Mouse (Mus musculus) forebrain, embryonic 13.5 days (tissue): ENCODE measurements around the gene Iffo2. TPM values are rescaled to one million over a fixed set of nuclear protein-coding genes. Genes with fewer than 3 reads are reported as not detected.
A peak's percentile ranks its signal among the peaks of the same experiment; 100 is the strongest.

ENCODE experiments used
- ATAC-seq: fragments of 200-750 bp; cut with Nextera tagmentation; 2 replicates; pipeline ENCODE4 v1.8.0; 2017
- H3K27ac ChIP-seq: fragments of 300-500 bp; sonication (generic); 2 replicates; pipeline ENCODE4 v1.5.1; 2015; ENCODE audit warnings: inconsistent platforms, mild to moderate bottlenecking, moderate library complexity
- H3K27me3 ChIP-seq: fragments of 300-500 bp; sonication (generic); 2 replicates; pipeline ENCODE4 v1.6.1; 2015; ENCODE audit warnings: mild to moderate bottlenecking, inconsistent platforms
- H3K36me3 ChIP-seq: fragments of 300-500 bp; sonication (generic); 2 replicates; pipeline ENCODE4 v1.6.1; 2015; ENCODE audit warnings: mild to moderate bottlenecking, inconsistent platforms; ENCODE audit not compliant: poor library complexity, severe bottlenecking
- H3K4me1 ChIP-seq: fragments of 300-500 bp; sonication (generic); 2 replicates; pipeline ENCODE4 v1.6.1; 2015; ENCODE audit warnings: inconsistent platforms
- H3K4me2 ChIP-seq: fragments of 300-500 bp; sonication (generic); 2 replicates; pipeline ENCODE4 v1.6.1; 2015; ENCODE audit warnings: inconsistent platforms, mild to moderate bottlenecking, moderate library complexity
- H3K4me3 ChIP-seq: fragments of 300-500 bp; sonication (generic); 2 replicates; pipeline ENCODE4 v1.5.1; 2015; ENCODE audit warnings: mild to moderate bottlenecking, inconsistent platforms
- H3K9ac ChIP-seq: fragments of 300-500 bp; sonication (generic); 2 replicates; pipeline ENCODE4 v1.6.1; 2015; ENCODE audit warnings: mild to moderate bottlenecking, inconsistent platforms
- H3K9me3 ChIP-seq: fragments of 300-500 bp; sonication (generic); replicated peaks from 2 replicates; pipeline ENCODE4 v1.6.1; 2016; ENCODE audit warnings: inconsistent platforms
- WGBS: fragments of 180-500 bp; shearing (Covaris S2); methylation state at CpG from one replicate; pipeline ENCODE4 v1.1.7; 2015; 5-methylcytosine and 5-hydroxymethylcytosine counted together
- polyA plus RNA-seq: library from polyadenylated mRNA; unstranded; fragments of >200 nt; fragmentation: Nextera tagmentation; extraction: Ambion mirVana; gene quantifications from 2 replicates; pipeline ENCODE4 v1.2.1, GENCODE M21; 2015

Iffo2 gene
- polyA plus RNA-seq, 1 experiment from 2014 or later: 3.6 TPM

DNA sequence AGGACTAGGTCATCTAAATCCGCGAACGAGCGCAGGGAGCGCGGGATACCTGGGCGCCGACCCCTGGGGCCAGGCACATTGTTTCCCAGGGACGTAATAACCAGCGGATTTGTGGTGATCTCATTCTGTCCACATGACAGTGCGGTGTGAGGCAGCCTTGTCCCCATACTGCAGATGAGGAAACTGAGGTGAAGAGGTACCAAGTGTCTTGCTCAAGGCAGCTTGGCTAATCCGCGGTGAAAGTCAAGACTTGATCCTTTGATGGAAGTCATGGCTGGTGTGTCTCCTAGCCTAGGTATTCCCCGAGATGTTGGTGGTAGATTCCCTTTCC is 45.3 kb downstream of the Iffo2 start:
- no peak for ATAC-seq
- H3K4me1 ChIP-seq: peaks cover 30% of the 10 kb centered on the region

GRCm38 (mm10) chr4:139576251-139576880 is 46.0 kb downstream of the Iffo2 start:
- H3K4me2 ChIP-seq: peak overlapping the region; percentile 97
- 62% methylated on average over 14 of the region's 14 CpGs for WGBS
- peaks cover 37% of the 10 kb centered on the region for H3K4me1 ChIP-seq
- no peak for ATAC-seq
- peak overlapping the region; percentile 28; the same call in 1 of the 2 replicates for H3K9ac ChIP-seq
- no peaks in the 10 kb centered on the region for H3K9me3 ChIP-seq
- H3K27me3 ChIP-seq: peaks cover 14% of the 10 kb centered on the region; the same call in 1 of the 2 replicates
- 0 out of 2 replicates have a peak overlapping the region, but pooled peaks have one; percentile 12 for H3K4me3 ChIP-seq
- no peaks in the 10 kb centered on the region for H3K36me3 ChIP-seq
- no peak overlapping the region for H3K27ac ChIP-seq

More for the DNA sequence above, 45.3 kb downstream of the Iffo2 start:
- no peaks in the 10 kb centered on the region for H3K36me3 ChIP-seq
- peaks cover 14% of the 10 kb centered on the region; the same call in 1 of the 2 replicates for H3K27me3 ChIP-seq
- H3K4me2 ChIP-seq: peak overlapping the region; percentile 97
- no peaks in the 10 kb centered on the region for H3K9me3 ChIP-seq
- no peak overlapping the region for H3K27ac ChIP-seq
- H3K9ac ChIP-seq: peak overlapping the region; percentile 85
- peak overlapping the region; percentile 79 for H3K4me3 ChIP-seq
- 12% methylated on average over 14 of the region's 14 CpGs for WGBS

- H3K4me2 ChIP-seq: peak overlapping the region; percentile 97; the same call in 1 of the 2 replicates
- H3K4me1 ChIP-seq: peaks cover 40% of the 10 kb centered on the region
These were observed 46.7 kb downstream of the Iffo2 start for GRCm38 (mm10) chr4:139577006-139577405.

DNA sequence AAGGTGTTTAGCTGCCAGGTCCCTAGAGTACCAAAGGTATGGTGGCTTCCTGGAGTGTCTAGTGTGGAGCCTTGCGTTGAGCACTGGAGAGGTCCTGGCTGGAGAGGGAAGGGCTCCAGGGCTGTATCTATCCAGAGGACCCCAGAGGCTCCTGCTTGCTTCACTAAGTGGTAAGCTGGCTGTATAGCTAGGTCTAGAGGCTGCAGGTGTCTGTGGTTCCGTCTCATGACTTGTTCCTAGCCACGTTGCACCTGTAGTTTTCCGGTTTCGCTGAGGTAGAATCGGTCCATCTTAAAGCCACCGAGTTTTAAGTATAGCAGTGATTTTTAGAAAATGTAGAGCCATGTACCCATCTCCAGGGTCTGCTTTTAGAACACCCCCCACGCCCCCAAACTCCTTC is 48.0 kb downstream of the Iffo2 start:
- WGBS: 91% methylated on average over 8 of the region's 8 CpGs
- H3K9ac ChIP-seq: no peak overlapping the region
- no peaks in the 10 kb centered on the region for H3K36me3 ChIP-seq
- H3K4me2 ChIP-seq: no peak overlapping the region
- peaks cover 40% of the 10 kb centered on the region for H3K4me1 ChIP-seq
- H3K9me3 ChIP-seq: no peaks in the 10 kb centered on the region
- no peak overlapping the region for H3K4me3 ChIP-seq
- H3K27ac ChIP-seq: no peak overlapping the region
- no peak for ATAC-seq
- 0 out of 2 replicates have a peak, but pooled peaks cover 5% of the 10 kb centered on the region for H3K27me3 ChIP-seq

More at GRCm38 (mm10) chr4:139577006-139577405, 46.7 kb downstream of the Iffo2 start:
- Histone ChIP-seq H3K36me3 (no peaks in the 10 kb centered on the region), H3K27me3 (peaks cover 11% of the 10 kb centered on the region; the same call in 1 of the 2 replicates), H3K4me3 (no peak overlapping the region), H3K27ac (no peak overlapping the region), H3K9me3 (no peaks in the 10 kb centered on the region), H3K9ac (0 out of 2 replicates have a peak overlapping the region, but pooled peaks have one; percentile 28)
- 87% methylated on average over 7 of the region's 7 CpGs for WGBS
- no peak for ATAC-seq

DNA sequence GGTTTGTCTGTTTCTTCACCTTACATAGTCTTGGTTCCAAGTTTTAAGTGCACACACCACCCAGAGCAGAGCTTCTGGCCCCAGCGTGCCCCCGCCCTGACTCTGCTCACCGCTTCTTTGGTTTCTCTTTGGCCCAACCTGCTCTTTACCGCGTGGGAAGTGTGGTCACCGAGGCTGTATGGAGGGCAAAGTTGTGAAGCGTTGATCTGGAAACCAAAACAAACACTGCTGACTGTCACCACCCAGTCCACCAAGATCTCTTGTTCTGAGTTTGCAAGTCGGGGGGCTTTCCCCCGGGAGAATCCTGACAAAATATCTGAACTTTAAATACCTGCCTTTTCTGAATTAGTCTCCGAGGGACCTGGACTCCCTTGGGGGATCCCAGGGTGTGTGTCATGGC is 48.7 kb downstream of the Iffo2 start:
- no peak overlapping the region for H3K4me2 ChIP-seq
- H3K9ac ChIP-seq: no peak overlapping the region
- WGBS: 68% methylated on average over 10 of the region's 10 CpGs

DNA sequence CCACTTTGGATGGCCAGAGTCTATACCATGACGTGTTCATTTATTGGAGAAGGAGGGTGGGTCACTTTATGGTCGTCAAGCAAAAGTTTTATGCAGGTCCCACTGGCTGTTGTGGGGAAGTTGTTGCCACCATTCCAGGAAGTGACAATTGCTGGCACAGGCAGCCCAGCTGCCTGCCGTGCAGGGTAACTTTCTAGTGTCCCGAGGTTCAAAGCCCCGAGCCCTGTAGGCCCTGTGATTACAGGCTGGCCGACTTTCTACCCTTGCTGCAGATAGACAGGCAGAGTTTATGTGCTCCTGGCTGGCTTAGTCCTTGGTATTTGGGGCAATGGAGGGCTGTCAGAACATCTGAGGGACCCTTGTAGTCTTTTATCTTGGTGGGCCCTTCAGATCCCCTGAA is 49.1 kb downstream of the Iffo2 start:
- no peaks in the 10 kb centered on the region for H3K9me3 ChIP-seq
- no peaks in the 10 kb centered on the region for H3K36me3 ChIP-seq
- H3K4me2 ChIP-seq: no peak overlapping the region
- H3K9ac ChIP-seq: no peak overlapping the region
- no peak for ATAC-seq
- peaks cover 34% of the 10 kb centered on the region for H3K4me1 ChIP-seq
- WGBS: 72% methylated on average over 6 of the region's 6 CpGs
- H3K27ac ChIP-seq: no peak overlapping the region
- no peak overlapping the region for H3K4me3 ChIP-seq
- H3K27me3 ChIP-seq: 0 out of 2 replicates have a peak, but pooled peaks cover 5% of the 10 kb centered on the region

More for the DNA sequence above, 48.7 kb downstream of the Iffo2 start:
- peaks cover 36% of the 10 kb centered on the region for H3K4me1 ChIP-seq
- H3K27ac ChIP-seq: no peak overlapping the region
- H3K9me3 ChIP-seq: no peaks in the 10 kb centered on the region
- no peak overlapping the region for H3K4me3 ChIP-seq
- H3K27me3 ChIP-seq: 0 out of 2 replicates have a peak, but pooled peaks cover 5% of the 10 kb centered on the region
- no peak for ATAC-seq
- H3K36me3 ChIP-seq: no peaks in the 10 kb centered on the region

GRCm38 (mm10) chr4:139580663-139581336 is 50.5 kb downstream of the Iffo2 start:
- Histone ChIP-seq H3K4me3 (no peak overlapping the region), H3K9ac (peak overlapping the region; percentile 39; the same call in 1 of the 2 replicates), H3K27me3 (0 out of 2 replicates have a peak, but pooled peaks cover 5% of the 10 kb centered on the region), H3K4me1 (peaks cover 28% of the 10 kb centered on the region), H3K36me3 (no peaks in the 10 kb centered on the region), H3K27ac (0 out of 2 replicates have a peak overlapping the region, but pooled peaks have one; percentile 22), H3K9me3 (no peaks in the 10 kb centered on the region), H3K4me2 (peak overlapping the region; percentile 28)
- WGBS: 8% methylated on average over 15 of the region's 15 CpGs
- ATAC-seq: no peak

- Histone ChIP-seq H3K27ac (no peak overlapping the region), H3K27me3 (0 out of 2 replicates have a peak, but pooled peaks cover 5% of the 10 kb centered on the region), H3K9ac (0 out of 2 replicates have a peak overlapping the region, but pooled peaks have one; percentile 39), H3K4me2 (peak overlapping the region; percentile 28), H3K4me3 (no peak overlapping the region), H3K36me3 (no peaks in the 10 kb centered on the region), H3K9me3 (no peaks in the 10 kb centered on the region), H3K4me1 (peaks cover 20% of the 10 kb centered on the region)
- no peak for ATAC-seq
- WGBS: 54% methylated on average over 6 of the region's 6 CpGs
These were observed 51.2 kb downstream of the Iffo2 start for GRCm38 (mm10) chr4:139581427-139582051.

GRCm38 (mm10) chr4:139582346-139582745 is 52.0 kb downstream of the Iffo2 start:
- no peak for ATAC-seq
- Histone ChIP-seq H3K9ac (no peak overlapping the region), H3K27ac (no peak overlapping the region), H3K36me3 (no peaks in the 10 kb centered on the region), H3K4me1 (peaks cover 16% of the 10 kb centered on the region), H3K4me2 (no peak overlapping the region), H3K4me3 (no peak overlapping the region), H3K9me3 (no peaks in the 10 kb centered on the region), H3K27me3 (0 out of 2 replicates have a peak, but pooled peaks cover 1% of the 10 kb centered on the region)
- 88% methylated on average over 6 of the region's 6 CpGs for WGBS

GRCm38 (mm10) chr4:139582903-139583302 is 52.6 kb downstream of the Iffo2 start:
- Histone ChIP-seq H3K27ac (no peak overlapping the region), H3K9me3 (no peaks in the 10 kb centered on the region), H3K4me2 (no peak overlapping the region), H3K4me3 (no peak overlapping the region), H3K9ac (no peak overlapping the region), H3K27me3 (no peaks in the 10 kb centered on the region), H3K36me3 (no peaks in the 10 kb centered on the region), H3K4me1 (peaks cover 18% of the 10 kb centered on the region)
- no peak for ATAC-seq
- 30% methylated on average over 3 of the region's 3 CpGs for WGBS

DNA sequence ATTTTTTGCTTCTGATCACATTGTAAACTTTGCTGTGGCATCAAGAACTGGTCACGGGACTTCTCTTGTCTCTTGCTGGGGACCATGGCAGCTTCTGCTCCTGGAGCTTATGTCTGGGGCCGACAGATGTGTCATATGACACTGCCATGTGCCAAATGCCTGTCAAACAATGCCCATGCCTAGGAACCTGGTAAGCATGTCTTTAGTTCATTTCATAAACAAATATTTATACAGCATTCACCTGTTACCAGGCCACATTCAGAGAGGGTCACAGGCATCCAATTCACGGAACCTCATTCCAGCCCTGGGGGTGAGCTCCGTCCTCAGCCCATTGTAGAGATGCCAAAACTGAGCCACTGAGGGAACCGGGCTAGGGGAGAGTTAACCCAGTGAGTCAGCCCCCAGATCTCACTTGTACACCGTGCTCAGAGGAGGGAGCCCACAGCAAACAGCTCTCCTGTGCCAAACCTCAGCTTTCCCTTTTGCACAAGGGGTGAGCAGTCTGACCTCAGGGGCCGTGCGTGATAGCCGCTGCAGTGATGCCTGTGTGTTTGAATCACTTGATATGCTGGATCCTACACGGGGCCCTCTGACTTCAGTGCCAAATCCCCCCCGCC is 53.4 kb downstream of the Iffo2 start:
- Histone ChIP-seq H3K27me3 (no peaks in the 10 kb centered on the region), H3K4me2 (no peak overlapping the region), H3K27ac (no peak overlapping the region), H3K36me3 (no peaks in the 10 kb centered on the region), H3K9me3 (no peaks in the 10 kb centered on the region), H3K4me1 (peaks cover 18% of the 10 kb centered on the region), H3K4me3 (no peak overlapping the region), H3K9ac (no peak overlapping the region)
- ATAC-seq: no peak
- WGBS: 83% methylated on average over 11 of the region's 11 CpGs
